Mouse (Mus musculus) cerebellum, postnatal 25 days (tissue): ENCODE results near the gene Perm1.
A peak's percentile ranks its signal among the peaks of the same experiment; 100 is the strongest.

ENCODE experiments used
- DNase-seq, 2 experiments: peaks; one replicate each; pipeline ENCODE4 v3.0.0; 2021; ENCODE audit warnings: mixed read lengths in 2 of 2

Perm1 gene

DNA sequence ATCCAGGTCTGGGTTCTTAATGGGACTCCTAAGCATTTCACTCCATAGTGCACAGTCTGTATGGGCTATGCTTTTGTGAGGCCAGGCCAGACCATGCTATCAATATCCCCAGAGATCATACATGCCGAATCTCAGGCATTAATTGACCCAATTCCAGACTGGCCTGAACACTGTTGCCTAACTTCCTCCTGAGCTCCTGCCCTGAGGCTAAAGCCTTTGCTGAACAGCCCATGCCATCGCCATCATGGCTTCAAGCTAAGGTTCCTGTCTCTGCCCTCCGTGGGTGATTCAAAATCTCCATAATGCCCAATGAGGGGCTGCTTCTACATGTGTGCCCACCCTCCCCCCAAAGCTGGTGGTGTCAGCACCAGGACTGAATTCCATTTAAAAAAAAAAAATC is 37.0 kb downstream of the Perm1 start:
- DNase-seq: no peak

DNA sequence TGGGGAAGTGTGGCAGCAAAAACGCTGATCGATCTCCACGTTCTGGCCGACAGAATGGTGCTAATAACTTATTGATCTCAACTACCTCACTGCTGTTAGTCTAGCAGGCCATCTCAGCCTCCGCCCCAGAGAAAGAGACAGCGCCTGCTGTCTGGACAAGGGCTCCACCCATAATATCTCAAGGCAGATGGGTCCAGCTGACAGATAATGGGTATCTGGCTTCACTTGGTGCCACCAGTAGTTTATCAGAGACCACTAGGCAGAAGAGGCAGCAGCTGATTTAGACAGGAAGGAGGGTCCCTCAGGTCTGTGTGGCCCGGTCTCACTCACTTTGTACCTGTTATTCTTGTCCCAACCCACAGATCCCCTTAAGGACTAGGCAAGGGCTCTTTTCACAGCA is 37.4 kb downstream of the Perm1 start:
- no peak for DNase-seq

GRCm38 (mm10) chr4:156254361-156255077 is 38.9 kb downstream of the Perm1 start:
- peak in 1 of 2 experiments; percentile 25 for DNase-seq

GRCm38 (mm10) chr4:156255078-156255839 is 39.6 kb downstream of the Perm1 start, which contains the start of gene Samd11:
Gene Samd11, minus strand, starts transcription at chr4:156255657.
- no peak for DNase-seq
